Mouse (Mus musculus) common myeloid progenitor, adult 5-6 weeks (primary cell): ENCODE measurements around the gene Jpt1. TPM values are rescaled to one million over a fixed set of nuclear protein-coding genes. Genes with fewer than 3 reads are reported as not detected.

ENCODE experiments used
- ATAC-seq: replicated peaks from 2 replicates; pipeline ENCODE4 v1.8.0; 2016; ENCODE audit warnings: low read depth, mild to moderate bottlenecking, moderate TSS enrichment, inconsistent platforms; ENCODE audit not compliant: poor library complexity, severe bottlenecking
- total RNA-seq: library from RNA; stranded (forward); fragments of 200-1000, 187-1606 nt; gene quantifications from 2 replicates; pipeline ENCODE4 v1.2.3, GENCODE M21; 2017

Gene Jpt1
- total RNA-seq, 1 experiment from 2014 or later = 171 TPM

DNA sequence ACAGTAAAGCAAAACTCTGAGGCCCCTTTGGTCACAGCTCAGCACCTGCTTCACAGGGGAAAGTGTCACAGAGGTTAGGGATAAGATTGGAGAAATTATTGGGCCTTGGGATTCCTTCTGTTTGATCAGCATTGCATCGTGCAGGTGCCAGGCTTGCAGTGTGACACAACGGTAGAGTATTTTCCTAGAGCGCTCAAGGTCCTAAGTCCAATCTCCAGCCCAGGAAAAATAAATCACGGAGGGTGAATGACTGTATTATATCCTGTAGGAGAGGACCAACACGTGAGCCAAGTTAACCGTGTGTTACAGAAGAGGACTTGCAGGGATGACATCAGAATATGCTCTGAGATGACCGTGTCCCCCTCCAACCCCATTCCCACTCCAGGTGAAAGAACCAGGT lies 64.0 kb downstream of the Jpt1 start:
- ATAC-seq = no peak

DNA sequence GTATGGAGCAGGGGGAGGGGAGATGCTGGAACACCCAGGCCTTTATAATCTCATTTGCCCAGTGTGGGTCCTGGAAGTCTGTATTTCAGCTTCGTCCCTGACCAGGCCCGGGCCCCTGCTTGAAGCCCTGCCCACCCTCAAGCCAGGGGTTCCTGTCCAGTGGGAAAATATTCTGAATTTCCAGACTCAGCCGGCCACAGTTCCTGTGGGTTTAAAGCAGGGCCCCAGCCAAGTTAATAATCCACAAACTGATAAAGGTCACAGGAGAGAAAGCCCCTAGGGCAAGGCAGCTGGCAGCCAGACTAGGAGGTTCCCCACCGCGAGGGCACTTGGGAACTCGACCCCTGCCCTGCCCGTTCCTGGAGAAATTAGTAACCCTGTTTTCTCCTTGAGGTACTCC lies 65.2 kb downstream of the Jpt1 start:
- ATAC-seq = no peak

DNA sequence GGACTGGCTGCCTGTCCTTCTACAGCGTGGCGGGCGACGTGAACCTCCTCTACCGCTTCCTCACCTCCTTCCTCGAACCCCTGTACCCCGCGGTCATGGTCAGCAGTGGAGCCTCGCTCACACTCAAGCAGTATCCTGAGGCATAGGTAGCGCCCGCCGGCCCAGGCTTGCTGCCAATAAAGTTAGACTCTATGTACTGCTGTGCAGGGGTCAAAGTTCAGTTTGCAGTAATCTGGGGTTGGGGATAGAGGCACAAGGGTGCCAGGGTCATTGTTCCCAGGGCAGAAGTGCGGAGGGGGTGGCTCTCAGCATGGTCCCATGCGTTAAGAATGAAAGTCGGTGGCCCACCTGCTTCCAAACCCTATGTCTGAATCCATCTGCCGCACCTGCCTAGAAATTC lies 66.1 kb downstream of the Jpt1 start:
- ATAC-seq = no peak

Other genes with a start within 250 kb of the Jpt1 start
- gene Grin2c, start 247.1 kb downstream of the Jpt1 start, total RNA-seq = not detected in 2 replicates
- gene Fdxr, start 237.3 kb downstream of the Jpt1 start, total RNA-seq = 21.5 and 29.1 TPM in 2 replicates
- gene Fads6, start 216.7 kb downstream of the Jpt1 start, total RNA-seq = 0.73 and 1.6 TPM in 2 replicates
- not detected in 2 replicates for gene Otop2, start 207.2 kb downstream of the Jpt1 start, total RNA-seq
- gene Ush1g, start 192.3 kb downstream of the Jpt1 start, total RNA-seq = not detected in 2 replicates
- not detected in 2 replicates for gene Otop3, start 179.7 kb downstream of the Jpt1 start, total RNA-seq
- gene Hid1, start 146.6 kb downstream of the Jpt1 start, total RNA-seq = 1.9 TPM in 1 of 2 replicates, not detected in the other
- 0.18 TPM in 1 of 2 replicates, not detected in the other for gene Cdr2l, start 132.5 kb downstream of the Jpt1 start, total RNA-seq
- 67.7 and 94.1 TPM in 2 replicates for gene Mrpl58, start 110.6 kb downstream of the Jpt1 start, total RNA-seq
- gene Atp5h, start 94.4 kb downstream of the Jpt1 start, total RNA-seq = 531 and 684 TPM in 2 replicates
- gene Kctd2, start 94.3 kb downstream of the Jpt1 start, total RNA-seq = 12.3 and 15.4 TPM in 2 replicates
- gene Trim80, start 73.8 kb downstream of the Jpt1 start, total RNA-seq = not detected in 2 replicates
- not detected in 2 replicates for gene Slc16a5, start 51.9 kb downstream of the Jpt1 start, total RNA-seq
- 4.2 and 6.5 TPM in 2 replicates for gene Armc7, start 38.7 kb downstream of the Jpt1 start, total RNA-seq
- 92.2 and 98.6 TPM in 2 replicates for gene Nt5c, start 22.5 kb downstream of the Jpt1 start, total RNA-seq
- 592 and 605 TPM in 2 replicates for gene Sumo2, start 21.9 kb upstream of the Jpt1 start, total RNA-seq
- 147 and 175 TPM in 2 replicates for gene Nup85, start 50.0 kb upstream of the Jpt1 start, total RNA-seq
- 31.7 and 39.0 TPM in 2 replicates for gene Mrps7, start 89.5 kb upstream of the Jpt1 start, total RNA-seq
- 21.3 and 38.2 TPM in 2 replicates for gene Gga3, start 89.7 kb upstream of the Jpt1 start, total RNA-seq
- 20.3 and 26.9 TPM in 2 replicates for gene Mif4gd, start 98.6 kb upstream of the Jpt1 start, total RNA-seq
- 22.3 and 28.1 TPM in 2 replicates for gene Slc25a19, start 113.9 kb upstream of the Jpt1 start, total RNA-seq
- gene Grb2, start 194.2 kb upstream of the Jpt1 start, total RNA-seq = 34.7 and 53.5 TPM in 2 replicates